9 mouse cellular contexts compared by ENCODE assay signal in genomic region chr1:81745024-81745960, GRCm38 (mm10).
DNase-seq lines count a peak whose midpoint lies in the region; ATAC-seq and TF ChIP-seq lines count a peak whose summit lies in the region.
"Had no signal": no experiment of that assay in that cellular context is flagged by ENCODE, and none has a peak within 500 bp of the region (broad histone marks: within the 10 kb centered on the region; RNA-seq: fewer than 3 reads in every experiment).

No protein-coding gene starts in this region.

- intact Hi-C loops in gastrocnemius, adult 2 months (cut with DNase I), result no loop called here

- no peak for TF ChIP-seq CTCF in gastrocnemius, adult 2 months (IDR thresholded peaks at IDR 0.05)

- WGBS in neural tube, embryonic 11.5 days, result 61% methylated on average over 14 of the region's 14 CpGs
- 78% methylated on average over 14 of the region's 14 CpGs for WGBS in stomach, embryonic 14.5 days

- peaks cover 6% of the 10 kb centered on the region for H3K4me1 ChIP-seq in neural tube, embryonic 11.5 days (ENCODE audit: control insufficient read depth, insufficient read depth, low read length)
- H3K4me1 ChIP-seq in stomach, embryonic 14.5 days (ENCODE audit: control insufficient read depth, insufficient read depth, low read length), result peaks cover 9% of the 10 kb centered on the region; the same call in 1 of the 2 replicates

- no peaks in the 10 kb centered on the region for H3K27me3 ChIP-seq in neural tube, embryonic 11.5 days (ENCODE audit: control insufficient read depth, insufficient read depth, low read length)
- H3K27me3 ChIP-seq in stomach, embryonic 14.5 days (ENCODE audit: control insufficient read depth, insufficient read depth, low read length), result no peaks in the 10 kb centered on the region

- ATAC-seq in neural tube, embryonic 11.5 days (ENCODE audit: insufficient read depth, low FRiP score, low TSS enrichment), result no peak
- no peak for ATAC-seq in stomach, embryonic 14.5 days (ENCODE audit: insufficient number of reproducible peaks, insufficient read depth, low FRiP score, low read depth)

- 0 out of 2 replicates have a peak overlapping the region, but pooled peaks have one; percentile 7 for H3K4me2 ChIP-seq in neural tube, embryonic 11.5 days (ENCODE audit: low read depth)
- H3K4me2 ChIP-seq in stomach, embryonic 14.5 days (replicated peaks; ENCODE audit: low read depth, low read length), result no peak overlapping the region

- no peak for DNase-seq in gastrocnemius, adult 2 months
- no peak for DNase-seq in gastrocnemius, postnatal 10 days
- DNase-seq in neural tube, embryonic 11.5 days (ENCODE audit: low spot score), result peak; percentile 31
- DNase-seq in neural tube, embryonic 10.5 days (ENCODE audit: extremely low spot score, low spot score), result no peak
- peak; percentile 79 for DNase-seq in kidney, adult 9 months
- no peak for DNase-seq in spleen, adult 18-20 months
- DNase-seq in right cerebral cortex, postnatal 36 days (ENCODE audit: low spot score in 2 of 2), result no peak

- H3K9me3 ChIP-seq in neural tube, embryonic 11.5 days (ENCODE audit: control insufficient read depth, low read length), result no peaks in the 10 kb centered on the region
- H3K9me3 ChIP-seq in stomach, embryonic 14.5 days (ENCODE audit: control insufficient read depth, low read depth, low read length), result no peaks in the 10 kb centered on the region

- no peaks in the 10 kb centered on the region for H3K36me3 ChIP-seq in neural tube, embryonic 11.5 days (ENCODE audit: control insufficient read depth, insufficient read depth, low read length)
- H3K36me3 ChIP-seq in stomach, embryonic 14.5 days (ENCODE audit: control insufficient read depth, insufficient read depth, low read length), result no peaks in the 10 kb centered on the region

- peak overlapping the region; percentile 46 for H3K27ac ChIP-seq in gastrocnemius, adult 2 months
- peak overlapping the region; percentile 34; the same call in 1 of the 2 replicates for H3K27ac ChIP-seq in neural tube, embryonic 11.5 days (ENCODE audit: low read depth, low read length)
- peak overlapping the region; percentile 39; the same call in 1 of the 2 replicates for H3K27ac ChIP-seq in stomach, embryonic 14.5 days (ENCODE audit: low read length)
- H3K27ac ChIP-seq: layer of hippocampus, adult 2 months had no signal

- H3K4me3 ChIP-seq in gastrocnemius, adult 2 months, result no peak overlapping the region
- no peak overlapping the region for H3K4me3 ChIP-seq in neural tube, embryonic 11.5 days (ENCODE audit: low read depth, low read length)
- H3K4me3 ChIP-seq in stomach, embryonic 14.5 days (ENCODE audit: low read depth, low read length), result no peak overlapping the region
- H3K4me3 ChIP-seq: layer of hippocampus, adult 2 months had no signal

- H3K9ac ChIP-seq in neural tube, embryonic 11.5 days (ENCODE audit: low read length), result no peak overlapping the region
- no peak overlapping the region for H3K9ac ChIP-seq in stomach, embryonic 14.5 days (replicated peaks; ENCODE audit: low read depth, low read length)

Comparison
In these comparisons a context has a peak if more than half of its experiments do, and no peak if none do; other contexts are left out.
1. DNase-seq: peak in neural tube, embryonic 11.5 days (single experiment) and kidney, adult 9 months (single experiment); none in gastrocnemius, adult 2 months (single experiment), gastrocnemius, postnatal 10 days (single experiment), neural tube, embryonic 10.5 days (single experiment), spleen, adult 18-20 months (0 of 2) and right cerebral cortex, postnatal 36 days (0 of 2).
2. Peak in every context shown above with its lines, with median percentiles within 50 percentile points of each other: H3K27ac ChIP-seq.